Mouse (Mus musculus) intestine, embryonic 14.5 days (tissue): Measurements from ENCODE around the gene Irx2. TPM values are rescaled to one million over a fixed set of nuclear protein-coding genes. Genes with fewer than 3 reads are reported as not detected.

ENCODE experiments used
- ATAC-seq: fragments of 200-750 bp; cut with Nextera tagmentation; replicated peaks from 2 replicates; pipeline ENCODE4 v1.8.0; 2017; ENCODE audit warnings: low read depth, moderate number of reproducible peaks, moderate TSS enrichment, moderate library complexity; ENCODE audit not compliant: low FRiP score, low TSS enrichment
- DNase-seq: peaks from one replicate; pipeline ENCODE4 v3.0.0-alpha.2; 2018; ENCODE audit warnings: low spot score
- H3K27ac ChIP-seq: fragments of 300-500 bp; sonication (generic); 2 replicates; pipeline ENCODE4 v1.5.1; 2014; ENCODE audit warnings: low read depth, mild to moderate bottlenecking, control low read depth
- H3K27me3 ChIP-seq: fragments of 300-500 bp; sonication (generic); replicated peaks from 2 replicates; pipeline ENCODE4 v1.6.1; 2014; ENCODE audit warnings: low read length, control low read depth; ENCODE audit not compliant: control insufficient read depth, insufficient read depth
- H3K36me3 ChIP-seq: fragments of 300-500 bp; sonication (generic); 2 replicates; pipeline ENCODE4 v1.6.1; 2014; ENCODE audit warnings: low read length, control low read depth; ENCODE audit not compliant: control insufficient read depth, insufficient read depth
- H3K4me1 ChIP-seq: fragments of 300-500 bp; sonication (generic); replicated peaks from 2 replicates; pipeline ENCODE4 v1.6.1; 2014; ENCODE audit warnings: low read length, control low read depth, mixed read lengths; ENCODE audit not compliant: control insufficient read depth, insufficient read depth
- H3K4me2 ChIP-seq: fragments of 300-500 bp; sonication (generic); 2 replicates; pipeline ENCODE4 v1.6.1; 2014; ENCODE audit warnings: low read length
- H3K4me3 ChIP-seq: fragments of 300-500 bp; sonication (generic); 2 replicates; pipeline ENCODE4 v1.5.1; 2014; ENCODE audit warnings: low read depth, low read length, control low read depth, mixed read lengths
- H3K9ac ChIP-seq: fragments of 300-500 bp; sonication (generic); 2 replicates; pipeline ENCODE4 v1.6.1; 2014; ENCODE audit warnings: mild to moderate bottlenecking, low read length
- H3K9me3 ChIP-seq: fragments of 300-500 bp; sonication (generic); 2 replicates; pipeline ENCODE4 v1.6.1; 2016; ENCODE audit warnings: low read length, control low read depth; ENCODE audit not compliant: control insufficient read depth
- WGBS: fragments of 180-500 bp; shearing (Covaris S2); extraction: QIAGEN DNeasy Blood & Tissue Kit; methylation state at CpG from one replicate; pipeline ENCODE4 v1.1.7; 2014; 5-methylcytosine and 5-hydroxymethylcytosine counted together
- polyA plus RNA-seq: library from polyadenylated mRNA; unstranded; fragments of >200 nt; fragmentation: Nextera tagmentation; extraction: Ambion mirVana; gene quantifications from 2 replicates; pipeline ENCODE4 v1.2.1, GENCODE M21; 2014

Irx2 gene
- polyA plus RNA-seq, 1 experiment from 2014 or later = 0.74 TPM

GRCm38 (mm10) chr13:72631373-72632021 is 2.9 kb downstream of the Irx2 start:
- Histone ChIP-seq H3K9ac (no peak overlapping the region), H3K27me3 (peaks cover 96% of the 10 kb centered on the region), H3K4me1 (0 out of 2 replicates have a peak, but pooled peaks cover 4% of the 10 kb centered on the region), H3K36me3 (no peaks in the 10 kb centered on the region), H3K27ac (no peak overlapping the region), H3K4me3 (no peak overlapping the region), H3K4me2 (peak overlapping the region; percentile 25; the same call in 1 of the 2 replicates), H3K9me3 (no peaks in the 10 kb centered on the region)
- 4% methylated on average over 58 of the region's 62 CpGs for WGBS
- DNase-seq (peak; percentile 71), ATAC-seq (no peak)

DNA sequence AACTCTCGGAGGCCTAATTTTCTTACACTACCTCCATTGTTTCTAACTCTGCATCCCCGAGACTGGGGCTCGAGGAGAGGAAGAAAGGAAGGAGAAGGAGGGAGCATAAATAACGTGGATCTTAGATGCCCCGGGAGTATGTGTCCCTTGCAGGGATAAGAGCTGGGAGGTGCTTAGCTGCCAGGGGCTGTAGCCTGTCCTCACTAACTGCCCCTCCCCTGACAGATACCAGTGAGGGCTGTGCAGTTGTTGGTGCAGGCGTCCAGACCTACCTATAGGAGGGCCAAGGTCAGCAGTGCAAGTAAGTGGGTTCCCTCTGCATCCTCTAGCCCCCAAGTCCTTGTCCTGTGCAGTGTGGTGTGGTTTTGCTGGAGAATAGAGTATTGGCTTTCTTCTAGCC is 3.7 kb downstream of the Irx2 start:
- Histone ChIP-seq H3K36me3 (no peaks in the 10 kb centered on the region), H3K27me3 (peaks cover 97% of the 10 kb centered on the region), H3K4me3 (no peak overlapping the region), H3K4me2 (no peak overlapping the region), H3K9ac (no peak overlapping the region), H3K9me3 (no peaks in the 10 kb centered on the region), H3K27ac (no peak overlapping the region), H3K4me1 (0 out of 2 replicates have a peak, but pooled peaks cover 4% of the 10 kb centered on the region)
- DNase-seq (no peak), ATAC-seq (no peak)
- WGBS = 27% methylated on average over 6 of the region's 6 CpGs

GRCm38 (mm10) chr13:72633097-72633496 is 4.5 kb downstream of the Irx2 start:
- H3K9ac ChIP-seq = no peak overlapping the region
- 30% methylated on average over 2 of the region's 2 CpGs for WGBS
- peaks cover 97% of the 10 kb centered on the region for H3K27me3 ChIP-seq

GRCm38 (mm10) chr13:72634752-72635315 is 6.2 kb downstream of the Irx2 start:
- no peak overlapping the region for H3K4me2 ChIP-seq
- 0 out of 2 replicates have a peak, but pooled peaks cover 3% of the 10 kb centered on the region for H3K4me1 ChIP-seq
- ATAC-seq = no peak
- no peaks in the 10 kb centered on the region for H3K36me3 ChIP-seq
- no peak overlapping the region for H3K9ac ChIP-seq
- H3K27ac ChIP-seq = no peak overlapping the region
- peaks cover 98% of the 10 kb centered on the region for H3K27me3 ChIP-seq
- H3K4me3 ChIP-seq = no peak overlapping the region
- no peaks in the 10 kb centered on the region for H3K9me3 ChIP-seq
- DNase-seq = no peak
- WGBS = 19% methylated on average over 7 of the region's 7 CpGs

More at GRCm38 (mm10) chr13:72633097-72633496, 4.5 kb downstream of the Irx2 start:
- Histone ChIP-seq H3K27ac (no peak overlapping the region), H3K36me3 (no peaks in the 10 kb centered on the region), H3K4me2 (no peak overlapping the region), H3K4me3 (no peak overlapping the region), H3K4me1 (0 out of 2 replicates have a peak, but pooled peaks cover 4% of the 10 kb centered on the region), H3K9me3 (no peaks in the 10 kb centered on the region)
- DNase-seq (no peak), ATAC-seq (no peak)

DNA sequence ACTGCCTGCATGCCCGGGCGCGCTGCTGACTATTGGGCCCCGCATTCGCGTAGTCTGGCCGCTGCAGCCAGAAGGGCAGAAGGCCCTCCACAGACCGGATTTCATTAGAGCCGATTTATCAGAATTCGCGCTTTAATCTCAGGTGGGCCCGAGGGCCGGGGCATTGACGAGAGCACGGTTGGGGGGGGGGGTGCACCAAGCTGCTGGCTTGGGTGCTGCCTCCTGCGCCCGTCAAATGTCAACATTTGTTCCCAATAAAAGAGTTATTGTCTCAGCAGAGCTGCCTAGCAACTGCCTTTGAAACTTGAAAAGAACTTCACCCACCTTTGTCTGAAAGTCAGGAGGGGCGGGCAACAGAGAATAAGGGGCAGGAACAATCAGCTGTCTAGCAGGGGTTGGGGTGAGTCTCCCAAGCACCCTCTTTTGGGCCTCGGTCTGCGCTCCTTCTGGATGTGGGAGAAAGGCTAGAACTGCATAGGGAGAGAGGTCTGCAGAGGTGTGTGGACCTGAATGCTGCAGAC is 7.8 kb downstream of the Irx2 start:
- ATAC-seq (no peak), DNase-seq (peak; percentile 58)
- Histone ChIP-seq H3K27ac (no peak overlapping the region), H3K4me3 (no peak overlapping the region), H3K4me2 (no peak overlapping the region), H3K4me1 (0 out of 2 replicates have a peak, but pooled peaks cover 3% of the 10 kb centered on the region), H3K9me3 (no peaks in the 10 kb centered on the region), H3K9ac (no peak overlapping the region), H3K27me3 (peaks cover 98% of the 10 kb centered on the region), H3K36me3 (no peaks in the 10 kb centered on the region)
- WGBS = 2% methylated on average over 20 of the region's 20 CpGs

DNA sequence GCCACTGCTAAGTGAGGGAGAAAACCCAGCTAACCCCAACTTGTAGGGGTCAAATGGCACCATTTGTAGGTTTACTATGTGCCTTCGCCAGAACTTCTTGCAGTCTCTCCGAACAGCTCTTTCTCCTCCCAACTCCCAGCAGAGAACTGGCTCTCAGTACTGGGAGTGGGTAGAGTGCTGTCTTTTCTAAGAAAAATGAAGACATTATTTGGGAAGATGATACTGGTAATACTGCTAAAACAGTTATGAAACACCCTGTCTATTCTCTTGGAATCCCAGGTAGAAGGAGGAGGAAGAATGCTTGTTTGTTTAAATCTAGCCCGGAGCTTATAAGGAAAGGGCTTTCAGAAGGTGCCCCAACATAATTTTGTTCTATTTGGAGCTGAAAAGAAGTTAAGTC is 8.9 kb downstream of the Irx2 start:
- peaks cover 97% of the 10 kb centered on the region for H3K27me3 ChIP-seq
- WGBS = 9% methylated on average over 3 of the region's 3 CpGs
- no peak overlapping the region for H3K27ac ChIP-seq
- DNase-seq (no peak), ATAC-seq (no peak)
- H3K36me3 ChIP-seq = no peaks in the 10 kb centered on the region
- no peak overlapping the region for H3K9ac ChIP-seq
- no peaks in the 10 kb centered on the region for H3K9me3 ChIP-seq
- H3K4me2 ChIP-seq = no peak overlapping the region
- 0 out of 2 replicates have a peak, but pooled peaks cover 3% of the 10 kb centered on the region for H3K4me1 ChIP-seq
- no peak overlapping the region for H3K4me3 ChIP-seq

GRCm38 (mm10) chr13:72638401-72639130 is 9.9 kb downstream of the Irx2 start:
- Histone ChIP-seq H3K27ac (no peak overlapping the region), H3K27me3 (peaks cover 93% of the 10 kb centered on the region), H3K36me3 (no peaks in the 10 kb centered on the region), H3K4me3 (no peak overlapping the region), H3K4me2 (0 out of 2 replicates have a peak overlapping the region, but pooled peaks have one; percentile 71), H3K4me1 (0 out of 2 replicates have a peak, but pooled peaks cover 3% of the 10 kb centered on the region), H3K9ac (no peak overlapping the region), H3K9me3 (no peaks in the 10 kb centered on the region)
- WGBS = 6% methylated on average over 26 of the region's 26 CpGs
- ATAC-seq (no peak), DNase-seq (peak; percentile 60)

DNA sequence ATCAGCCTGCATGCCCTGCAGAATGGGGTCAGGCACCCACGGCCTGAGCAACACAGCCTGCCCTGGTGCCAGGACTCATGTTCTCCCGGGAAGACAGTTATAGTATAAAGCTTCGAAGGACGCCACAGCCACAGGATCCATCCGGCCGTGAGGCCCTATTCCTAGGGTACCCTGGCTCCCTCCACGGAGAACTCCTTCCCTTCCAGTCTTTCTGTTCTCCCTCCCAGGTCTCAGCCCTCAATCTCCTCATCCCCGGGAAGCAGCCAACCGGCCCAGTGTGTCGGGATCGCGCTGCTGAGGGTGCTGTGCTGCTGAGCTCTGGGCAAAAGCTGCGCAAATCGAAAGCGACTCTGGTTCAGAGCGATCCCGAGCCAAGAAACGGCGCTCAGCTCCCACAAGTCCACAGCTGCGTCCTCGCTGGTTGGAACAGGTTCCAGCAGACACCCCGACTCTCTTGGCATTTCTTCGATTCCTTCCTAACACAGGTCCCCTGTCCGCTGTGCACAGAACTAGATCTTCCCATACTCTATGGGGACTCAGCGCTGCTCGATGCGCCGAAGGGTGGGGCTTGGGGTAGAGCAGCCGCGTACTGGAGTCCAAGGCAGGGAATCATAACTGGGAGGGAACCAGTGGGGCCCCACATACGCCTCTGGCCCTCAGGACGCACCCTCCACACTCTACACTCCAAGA is 11.0 kb downstream of the Irx2 start:
- no peak overlapping the region for H3K27ac ChIP-seq
- peak overlapping the region; percentile 71 for H3K4me2 ChIP-seq
- H3K9me3 ChIP-seq = no peaks in the 10 kb centered on the region
- no peaks in the 10 kb centered on the region for H3K36me3 ChIP-seq
- H3K9ac ChIP-seq = peak overlapping the region; percentile 22; the same call in 1 of the 2 replicates
- ATAC-seq (peak; percentile 52), DNase-seq (peak; percentile 85)
- peak overlapping the region; percentile 44 for H3K4me3 ChIP-seq
- under 1% methylated on average over 32 of the region's 32 CpGs for WGBS
- peaks cover 83% of the 10 kb centered on the region for H3K27me3 ChIP-seq
- H3K4me1 ChIP-seq = 0 out of 2 replicates have a peak, but pooled peaks cover 3% of the 10 kb centered on the region
